Mouse (Mus musculus) lung, embryonic 15.5 days (tissue): ENCODE results near the gene Ddx41. TPM values are rescaled to one million over a fixed set of nuclear protein-coding genes. Genes with fewer than 3 reads are reported as not detected.
"Not testable (repeated sequence)": the region's sequence is repeated elsewhere in the genome, so short reads cannot be mapped to it uniquely, and the experiment has no call there.

Experiments used
- ATAC-seq: fragments of 200-750 bp; cut with Nextera tagmentation; 2 replicates; pipeline ENCODE4 v1.8.0; 2017; ENCODE audit warnings: moderate number of reproducible peaks, borderline replicate concordance; ENCODE audit not compliant: low FRiP score, low TSS enrichment; ENCODE audit errors: extremely low read depth
- H3K27ac ChIP-seq: fragments of 300-500 bp; sonication (generic); 2 replicates; pipeline ENCODE4 v1.5.1; 2015; ENCODE audit warnings: moderate library complexity, mild to moderate bottlenecking, inconsistent platforms
- H3K27me3 ChIP-seq: fragments of 300-500 bp; sonication (generic); 2 replicates; pipeline ENCODE4 v1.6.1; 2015; ENCODE audit warnings: inconsistent platforms
- H3K36me3 ChIP-seq: fragments of 300-500 bp; sonication (generic); 2 replicates; pipeline ENCODE4 v1.6.1; 2015; ENCODE audit warnings: inconsistent platforms
- H3K4me1 ChIP-seq: fragments of 300-500 bp; sonication (generic); 2 replicates; pipeline ENCODE4 v1.6.1; 2015; ENCODE audit warnings: inconsistent platforms
- H3K4me2 ChIP-seq: fragments of 300-500 bp; sonication (generic); 2 replicates; pipeline ENCODE4 v1.6.1; 2015; ENCODE audit warnings: inconsistent platforms, mild to moderate bottlenecking, moderate library complexity
- H3K4me3 ChIP-seq: fragments of 300-500 bp; sonication (generic); 2 replicates; pipeline ENCODE4 v1.5.1; 2015; ENCODE audit warnings: mild to moderate bottlenecking, inconsistent platforms
- H3K9ac ChIP-seq: fragments of 300-500 bp; sonication (generic); 2 replicates; pipeline ENCODE4 v1.6.1; 2015; ENCODE audit warnings: inconsistent platforms
- H3K9me3 ChIP-seq: fragments of 300-500 bp; sonication (generic); 2 replicates; pipeline ENCODE4 v1.6.1; 2016; ENCODE audit warnings: inconsistent platforms
- WGBS: fragments of 180-500 bp; shearing (Covaris S2); methylation state at CpG from one replicate; pipeline ENCODE4 v1.1.7; 2015; 5-methylcytosine and 5-hydroxymethylcytosine counted together
- polyA plus RNA-seq: library from polyadenylated mRNA; unstranded; fragments of >200 nt; fragmentation: Nextera tagmentation; extraction: Ambion mirVana; gene quantifications from 2 replicates; pipeline ENCODE4 v1.2.1, GENCODE M21; 2015

Gene Ddx41
- 65.7 and 67.2 TPM in 2 replicates for polyA plus RNA-seq

- H3K9ac ChIP-seq = peak within 1 kb of the TSS; percentile 87
- peaks cover 15% of the 10 kb centered on the region for H3K4me1 ChIP-seq
- peak; percentile 97 for ATAC-seq
- H3K36me3 ChIP-seq = peaks cover 65% of the 10 kb centered on the region
- H3K4me2 ChIP-seq = peak within 1 kb of the TSS; percentile 89
- peak within 1 kb of the TSS; percentile 98 for H3K4me3 ChIP-seq
- under 1% methylated on average over 70 of the region's 70 CpGs for WGBS
- H3K9me3 ChIP-seq = no peaks in the 10 kb centered on the region
- H3K27me3 ChIP-seq = no peaks in the 10 kb centered on the region
- H3K27ac ChIP-seq = peak within 1 kb of the TSS; percentile 22
Observed at GRCm38 (mm10) chr13:55536194-55537175, at the start of gene Ddx41. Gene Ddx41 (minus strand): TSS chr13:55536658.

GRCm38 (mm10) chr13:55578086-55578485 is 41.6 kb upstream of the Ddx41 start:
- Histone ChIP-seq H3K36me3 (no peaks in the 10 kb centered on the region), H3K9ac (no peak overlapping the region), H3K27me3 (no peaks in the 10 kb centered on the region), H3K4me2 (no peak overlapping the region), H3K27ac (no peak overlapping the region), H3K4me3 (no peak overlapping the region), H3K9me3 (no peaks in the 10 kb centered on the region), H3K4me1 (no peaks in the 10 kb centered on the region)
- no peak for ATAC-seq
- 70% methylated on average over 4 of the region's 4 CpGs for WGBS

- not testable (repeated sequence) for ATAC-seq, H3K9ac ChIP-seq, H3K27me3 ChIP-seq
Observed at GRCm38 (mm10) chr13:55576872-55577271, 40.4 kb upstream of the Ddx41 start.

GRCm38 (mm10) chr13:55575932-55576331 is 39.5 kb upstream of the Ddx41 start:
- Histone ChIP-seq H3K4me1 (peaks cover 4% of the 10 kb centered on the region; the same call in 1 of the 2 replicates), H3K27ac (no peak overlapping the region), H3K27me3 (no peaks in the 10 kb centered on the region), H3K4me3 (no peak overlapping the region), H3K9me3 (no peaks in the 10 kb centered on the region), H3K36me3 (no peaks in the 10 kb centered on the region), H3K9ac (no peak overlapping the region), H3K4me2 (no peak overlapping the region)
- 49% methylated on average over 5 of the region's 5 CpGs for WGBS
- ATAC-seq = no peak

More at GRCm38 (mm10) chr13:55576872-55577271, 40.4 kb upstream of the Ddx41 start:
- H3K9me3 ChIP-seq, H3K4me2 ChIP-seq, H3K36me3 ChIP-seq, H3K4me1 ChIP-seq, H3K27ac ChIP-seq, H3K4me3 ChIP-seq: not testable (repeated sequence)
- WGBS = 78% methylated on average over 7 of the region's 7 CpGs

- Histone ChIP-seq H3K27ac (no peak overlapping the region), H3K4me2 (no peak overlapping the region), H3K9ac (no peak overlapping the region), H3K36me3 (no peaks in the 10 kb centered on the region), H3K27me3 (no peaks in the 10 kb centered on the region), H3K4me3 (no peak overlapping the region), H3K9me3 (no peaks in the 10 kb centered on the region), H3K4me1 (peaks cover 11% of the 10 kb centered on the region)
- 70% methylated on average over 5 of the region's 5 CpGs for WGBS
- ATAC-seq = no peak
Observed at GRCm38 (mm10) chr13:55574321-55574720, 37.9 kb upstream of the Ddx41 start.

GRCm38 (mm10) chr13:55573432-55573831 is 37.0 kb upstream of the Ddx41 start, which contains the start of gene Tmed9:
Gene Tmed9 (plus strand): TSS chr13:55573732.
- Histone ChIP-seq H3K4me2 (no peak within 1 kb of the TSS), H3K4me1 (peaks cover 16% of the 10 kb centered on the region), H3K27me3 (no peaks in the 10 kb centered on the region), H3K9me3 (no peaks in the 10 kb centered on the region), H3K9ac (no peak within 1 kb of the TSS), H3K27ac (no peak within 1 kb of the TSS), H3K4me3 (no peak within 1 kb of the TSS), H3K36me3 (0 out of 2 replicates have a peak, but pooled peaks cover 1% of the 10 kb centered on the region)
- WGBS = 100% methylated on average over 2 of the region's 2 CpGs
- ATAC-seq = no peak

GRCm38 (mm10) chr13:55571977-55572376 is 35.5 kb upstream of the Ddx41 start:
- ATAC-seq = no peak
- Histone ChIP-seq H3K4me2 (no peak overlapping the region; the same call in 1 of the 2 replicates), H3K4me3 (no peak overlapping the region), H3K9ac (no peak overlapping the region; the same call in 1 of the 2 replicates), H3K4me1 (peaks cover 16% of the 10 kb centered on the region), H3K27ac (no peak overlapping the region), H3K36me3 (0 out of 2 replicates have a peak, but pooled peaks cover 5% of the 10 kb centered on the region), H3K27me3 (no peaks in the 10 kb centered on the region), H3K9me3 (no peaks in the 10 kb centered on the region)
- 86% methylated on average over 2 of the region's 2 CpGs for WGBS

GRCm38 (mm10) chr13:55571027-55571751 is 34.7 kb upstream of the Ddx41 start, which contains the start of gene Fam193b:
Gene Fam193b (minus strand): TSS chr13:55571120.
- H3K27ac ChIP-seq = peak within 1 kb of the TSS; percentile 89
- peaks cover 16% of the 10 kb centered on the region for H3K4me1 ChIP-seq
- H3K4me2 ChIP-seq = peak within 1 kb of the TSS; percentile 92
- H3K36me3 ChIP-seq = 0 out of 2 replicates have a peak, but pooled peaks cover 7% of the 10 kb centered on the region
- H3K27me3 ChIP-seq = no peaks in the 10 kb centered on the region
- WGBS = 2% methylated on average over 47 of the region's 47 CpGs
- H3K9me3 ChIP-seq = no peaks in the 10 kb centered on the region
- ATAC-seq = peak; percentile 91
- H3K9ac ChIP-seq = peak within 1 kb of the TSS; percentile 97
- H3K4me3 ChIP-seq = peak within 1 kb of the TSS; percentile 92

- peak overlapping the region; percentile 97 for H3K9ac ChIP-seq
- peak; percentile 69; the same call in 1 of the 2 replicates for ATAC-seq
- under 1% methylated on average over 47 of the region's 47 CpGs for WGBS
Observed at GRCm38 (mm10) chr13:55570286-55570973, 34.0 kb upstream of the Ddx41 start.

GRCm38 (mm10) chr13:55569726-55570285 is 33.3 kb upstream of the Ddx41 start:
- peak overlapping the region; percentile 89 for H3K27ac ChIP-seq
- no peaks in the 10 kb centered on the region for H3K27me3 ChIP-seq
- peak overlapping the region; percentile 92 for H3K4me2 ChIP-seq
- peak; percentile 39; the same call in 1 of the 2 replicates for ATAC-seq
- H3K9me3 ChIP-seq = no peaks in the 10 kb centered on the region
- peak overlapping the region; percentile 97 for H3K9ac ChIP-seq
- 0 out of 2 replicates have a peak, but pooled peaks cover 12% of the 10 kb centered on the region for H3K36me3 ChIP-seq
- peak overlapping the region; percentile 92 for H3K4me3 ChIP-seq
- 5% methylated on average over 16 of the region's 16 CpGs for WGBS
- H3K4me1 ChIP-seq = peaks cover 16% of the 10 kb centered on the region

More at GRCm38 (mm10) chr13:55570286-55570973, 34.0 kb upstream of the Ddx41 start:
- H3K4me1 ChIP-seq = peaks cover 16% of the 10 kb centered on the region
- peak overlapping the region; percentile 92 for H3K4me2 ChIP-seq
- no peaks in the 10 kb centered on the region for H3K27me3 ChIP-seq
- 0 out of 2 replicates have a peak, but pooled peaks cover 7% of the 10 kb centered on the region for H3K36me3 ChIP-seq
- H3K27ac ChIP-seq = peak overlapping the region; percentile 89
- H3K4me3 ChIP-seq = peak overlapping the region; percentile 92
- H3K9me3 ChIP-seq = no peaks in the 10 kb centered on the region
